39 mouse cellular contexts compared by ENCODE assay signal in the genomic region with DNA sequence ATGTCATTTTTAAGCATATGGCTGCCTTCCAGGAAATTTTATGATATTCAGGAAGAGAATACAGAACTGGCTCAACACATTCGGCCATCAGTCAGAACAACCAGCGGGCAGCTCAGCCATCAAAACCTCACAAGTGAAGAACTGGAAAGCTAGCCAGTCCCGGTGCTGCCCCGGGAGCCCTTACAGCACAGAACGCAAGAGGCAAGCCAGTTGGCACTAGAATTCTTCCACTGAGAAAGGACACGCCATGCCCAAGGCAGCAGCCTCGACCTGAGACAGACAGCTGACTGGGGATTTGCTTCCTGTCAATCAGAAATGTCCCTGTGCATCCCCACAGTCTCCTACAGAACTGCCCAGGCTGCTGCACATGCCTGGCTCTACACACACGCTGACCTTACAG. TPM values are rescaled to one million over a fixed set of nuclear protein-coding genes. Genes with fewer than 3 reads are reported as not detected.
DNase-seq lines count a peak whose midpoint lies in the region; ATAC-seq and TF ChIP-seq lines count a peak whose summit lies in the region.
"Had no signal": no experiment of that assay in that cellular context is flagged by ENCODE, and none has a peak within 500 bp of the region (broad histone marks: within the 10 kb centered on the region; RNA-seq: fewer than 3 reads in every experiment).

No protein-coding gene starts in this region.

- no peaks in the 10 kb centered on the region for H3K27me3 ChIP-seq in midbrain, embryonic 16.5 days (ENCODE audit: control insufficient read depth, insufficient read depth, low read depth, low read length)
- H3K27me3 ChIP-seq in midbrain, embryonic 14.5 days (ENCODE audit: control insufficient read depth, insufficient read depth, low read length): no peaks in the 10 kb centered on the region
- H3K27me3 ChIP-seq: CH12.LX; hindbrain, embryonic 13.5 days; lung, embryonic 15.5 days; neural tube, embryonic 12.5 days; Patski had no signal

- WGBS in midbrain, embryonic 16.5 days: 84% methylated on average over 8 of the region's 8 CpGs
- WGBS in midbrain, embryonic 14.5 days: 89% methylated on average over 8 of the region's 8 CpGs

- no peaks in the 10 kb centered on the region for H3K9me3 ChIP-seq in midbrain, embryonic 16.5 days (replicated peaks; ENCODE audit: control insufficient read depth, low read length, poor library complexity, severe bottlenecking)
- H3K9me3 ChIP-seq in midbrain, embryonic 14.5 days (ENCODE audit: control insufficient read depth, low read length): no peaks in the 10 kb centered on the region
- H3K9me3 ChIP-seq: heart, embryonic 10.5 days; hindbrain, embryonic 13.5 days; lung, embryonic 15.5 days; midbrain, embryonic 10.5 days; neural tube, embryonic 12.5 days had no signal

- intact Hi-C loops in gastrocnemius, adult 2 months (cut with DNase I): no loop called here

- H3K36me3 ChIP-seq in midbrain, embryonic 16.5 days (ENCODE audit: control insufficient read depth, insufficient read depth, low read length): peaks cover 9% of the 10 kb centered on the region; the same call in 1 of the 2 replicates
- peaks cover 9% of the 10 kb centered on the region; the same call in 1 of the 2 replicates for H3K36me3 ChIP-seq in midbrain, embryonic 14.5 days (ENCODE audit: control insufficient read depth, insufficient read depth, low read length)

- TF ChIP-seq CTCF in gastrocnemius, adult 2 months (IDR thresholded peaks at IDR 0.05): no peak

- no peak overlapping the region for H3K4me2 ChIP-seq in midbrain, embryonic 16.5 days (ENCODE audit: low read length)
- H3K4me2 ChIP-seq in midbrain, embryonic 14.5 days (ENCODE audit: low read length): no peak overlapping the region
- H3K4me2 ChIP-seq: hindbrain, embryonic 13.5 days; liver, embryonic 11.5 days; lung, embryonic 15.5 days; neural tube, embryonic 12.5 days had no signal

- H3K27ac ChIP-seq in gastrocnemius, adult 2 months: peak overlapping the region; percentile 39
- H3K27ac ChIP-seq in midbrain, embryonic 16.5 days (ENCODE audit: low read length): no peak overlapping the region
- H3K27ac ChIP-seq in midbrain, embryonic 14.5 days (replicated peaks; ENCODE audit: low read depth, low read length): no peak overlapping the region
- H3K27ac ChIP-seq: heart, embryonic 10.5 days; hindbrain, embryonic 13.5 days; lung, embryonic 15.5 days; midbrain, embryonic 10.5 days; neural tube, embryonic 12.5 days had no signal

- H3K9ac ChIP-seq in midbrain, embryonic 16.5 days (ENCODE audit: low read depth, low read length): no peak overlapping the region
- H3K9ac ChIP-seq in midbrain, embryonic 14.5 days (replicated peaks; ENCODE audit: low read length): no peak overlapping the region
- H3K9ac ChIP-seq: hindbrain, embryonic 13.5 days; lung, embryonic 15.5 days; neural tube, embryonic 12.5 days had no signal

- DNase-seq in cerebellum, adult 9-11 months: peak; percentile 12
- no peak for DNase-seq in cerebellum, adult 9-10 months
- peak; percentile 73 for DNase-seq in gastrocnemius, adult 2 months
- DNase-seq in gastrocnemius, postnatal 4 days (ENCODE audit: low spot score in 2 of 2): no peak
- no peak for DNase-seq in midbrain, embryonic 14.5 days
- DNase-seq in Muller cell, postnatal 12 days (ENCODE audit: inconsistent ontology term): no peak
- DNase-seq: adrenal gland, postnatal 14 days; cerebellum, adult 18-20 months; heart, postnatal 36 days; kidney, adult 9 months; kidney, postnatal 10 days; layer of hippocampus, postnatal 36 days had no signal

- ATAC-seq in midbrain, embryonic 16.5 days: 0 out of 2 replicates have a peak, but pooled peaks have one; percentile 28
- no peak for ATAC-seq in midbrain, embryonic 14.5 days (ENCODE audit: low FRiP score, low TSS enrichment)
- ATAC-seq: forebrain, embryonic 16.5 days; intestine, postnatal 0 days; Patski had no signal

- no peak overlapping the region for H3K4me3 ChIP-seq in gastrocnemius, adult 2 months
- no peak overlapping the region for H3K4me3 ChIP-seq in midbrain, embryonic 16.5 days (ENCODE audit: low read depth, low read length)
- no peak overlapping the region for H3K4me3 ChIP-seq in midbrain, embryonic 14.5 days (replicated peaks; ENCODE audit: low read depth, low read length)
- H3K4me3 ChIP-seq: erythroblast, embryonic 14.5 days; heart, embryonic 10.5 days; hindbrain, embryonic 13.5 days; lung, embryonic 15.5 days; midbrain, embryonic 10.5 days; myocyte; neural tube, embryonic 12.5 days had no signal

- H3K4me1 ChIP-seq in midbrain, embryonic 16.5 days (ENCODE audit: control insufficient read depth, insufficient read depth, low read length): no peaks in the 10 kb centered on the region
- no peaks in the 10 kb centered on the region for H3K4me1 ChIP-seq in midbrain, embryonic 14.5 days (ENCODE audit: control insufficient read depth, insufficient read depth, low read length)
- H3K4me1 ChIP-seq: hindbrain, embryonic 13.5 days; lung, embryonic 15.5 days; midbrain, embryonic 10.5 days; neural tube, embryonic 12.5 days had no signal

RNA-seq across cellular contexts. Expression of a gene that starts 11.7 kb away (rescaled TPM):
- total RNA-seq in gastrocnemius, adult 2 months (2021): 10 to 100 TPM; 45.6 to 52.9 TPM
- total RNA-seq in gastrocnemius, postnatal 4 days (2021): 100 to 1,000 TPM; 118 to 124 TPM
- polyA plus RNA-seq in midbrain, embryonic 16.5 days (2015; fragmentation: Nextera tagmentation; extraction: Ambion mirVana): 112 and 127 TPM in 2 replicates
- 86.8 and 102 TPM in 2 replicates for polyA plus RNA-seq in midbrain, embryonic 14.5 days (2014; fragmentation: Nextera tagmentation; extraction: Ambion mirVana)

RNA-seq across cellular contexts. Expression of a gene that starts 15.2 kb away (rescaled TPM):
- total RNA-seq in gastrocnemius, adult 2 months (2021): not detected
- total RNA-seq in gastrocnemius, postnatal 4 days (2021): not detected
- polyA plus RNA-seq in midbrain, embryonic 16.5 days (2015; fragmentation: Nextera tagmentation; extraction: Ambion mirVana): 0.33 TPM in 1 of 2 replicates, not detected in the other
- polyA plus RNA-seq in midbrain, embryonic 14.5 days (2014; fragmentation: Nextera tagmentation; extraction: Ambion mirVana): not detected in 2 replicates
- total RNA-seq: adrenal gland, postnatal 14 days; CH12.LX; ES-E14; granulocyte monocyte progenitor cell, adult 5-6 weeks; heart, postnatal 36 days; megakaryocyte progenitor cell, adult 5-6 weeks had no signal
- polyA plus RNA-seq: C2C12; erythroblast, embryonic 14.5 days; forebrain, embryonic 11.5 days; forebrain, embryonic 16.5 days; heart, embryonic 10.5 days; heart, embryonic 16.5 days; intestine, postnatal 0 days; large intestine, adult 2 months; limb, embryonic 11.5 days; liver, embryonic 11.5 days; liver, embryonic 16.5 days; lung, embryonic 15.5 days; midbrain, embryonic 10.5 days; midbrain, postnatal 0 days; myocyte; neural tube, embryonic 12.5 days; Patski; small intestine, adult 2 months; stomach, embryonic 14.5 days; testis, adult 2 months; thymus, postnatal 0 days had no signal

RNA-seq across cellular contexts. Expression of a gene that starts 54.9 kb away (rescaled TPM):
- total RNA-seq in gastrocnemius, adult 2 months (2021): 10 to 100 TPM; 54.2 to 54.5 TPM
- 10 to 100 TPM; 71.6 to 79.9 TPM for total RNA-seq in gastrocnemius, postnatal 4 days (2021)
- 28.8 and 31.6 TPM in 2 replicates for polyA plus RNA-seq in midbrain, embryonic 16.5 days (2015; fragmentation: Nextera tagmentation; extraction: Ambion mirVana)
- 25.8 and 36.3 TPM in 2 replicates for polyA plus RNA-seq in midbrain, embryonic 14.5 days (2014; fragmentation: Nextera tagmentation; extraction: Ambion mirVana)

Comparison
In these comparisons a context has a peak if more than half of its experiments do, and no peak if none do; other contexts are left out.
1. DNase-seq: peak in cerebellum, adult 9-11 months (single experiment) and gastrocnemius, adult 2 months (single experiment); none in cerebellum, adult 9-10 months (single experiment), gastrocnemius, postnatal 4 days (0 of 2), midbrain, embryonic 14.5 days (single experiment) and Muller cell, postnatal 12 days (single experiment).